Mouse (Mus musculus) ZHBTc4 (cell line): Measurements from ENCODE around the gene Ccdc30.

Experiments used
- DNase-seq: peaks from one replicate; pipeline ENCODE4 v3.0.0-alpha.2; 2011; ENCODE audit warnings: low read depth, low spot score

Gene Ccdc30

GRCm38 (mm10) chr4:119305418-119305817 is 109.9 kb downstream of the Ccdc30 start:
- no peak for DNase-seq

- DNase-seq = no peak
Measured at GRCm38 (mm10) chr4:119303291-119303690, 112.0 kb downstream of the Ccdc30 start.

GRCm38 (mm10) chr4:119301777-119302176 is 113.5 kb downstream of the Ccdc30 start:
- DNase-seq = no peak

GRCm38 (mm10) chr4:119300761-119301160 is 114.6 kb downstream of the Ccdc30 start:
- DNase-seq = no peak

- DNase-seq = no peak
Measured at GRCm38 (mm10) chr4:119297361-119297760, 118.0 kb downstream of the Ccdc30 start.

GRCm38 (mm10) chr4:119295134-119295453 is 120.2 kb downstream of the Ccdc30 start:
- DNase-seq = no peak

GRCm38 (mm10) chr4:119294415-119295133 is 120.7 kb downstream of the Ccdc30 start, which contains the start of gene Ybx1:
Gene Ybx1, minus strand, starts transcription at chr4:119294604.
- peak; percentile 99 for DNase-seq

GRCm38 (mm10) chr4:119293574-119294258 is 121.6 kb downstream of the Ccdc30 start:
- peak; percentile 71 for DNase-seq

- DNase-seq = peak; percentile 78
Measured at GRCm38 (mm10) chr4:119292771-119293573, 122.3 kb downstream of the Ccdc30 start.

- peak; percentile 51 for DNase-seq
Measured at GRCm38 (mm10) chr4:119291921-119292320, 123.4 kb downstream of the Ccdc30 start.

- no peak for DNase-seq
Measured at GRCm38 (mm10) chr4:119285336-119285735, 130.0 kb downstream of the Ccdc30 start.

GRCm38 (mm10) chr4:119284861-119285260 is 130.5 kb downstream of the Ccdc30 start:
- no peak for DNase-seq

- DNase-seq = peak; percentile 62
Measured at GRCm38 (mm10) chr4:119278784-119279183, 136.5 kb downstream of the Ccdc30 start.

- no peak for DNase-seq
Measured at GRCm38 (mm10) chr4:119275726-119276125, 139.6 kb downstream of the Ccdc30 start.

- DNase-seq = no peak
Measured at GRCm38 (mm10) chr4:119275226-119275625, 140.1 kb downstream of the Ccdc30 start.

- no peak for DNase-seq
Measured at GRCm38 (mm10) chr4:119274627-119275026, 140.7 kb downstream of the Ccdc30 start.
